Comparison of ENCODE assay signal across 34 mouse cellular contexts in the genomic region with DNA sequence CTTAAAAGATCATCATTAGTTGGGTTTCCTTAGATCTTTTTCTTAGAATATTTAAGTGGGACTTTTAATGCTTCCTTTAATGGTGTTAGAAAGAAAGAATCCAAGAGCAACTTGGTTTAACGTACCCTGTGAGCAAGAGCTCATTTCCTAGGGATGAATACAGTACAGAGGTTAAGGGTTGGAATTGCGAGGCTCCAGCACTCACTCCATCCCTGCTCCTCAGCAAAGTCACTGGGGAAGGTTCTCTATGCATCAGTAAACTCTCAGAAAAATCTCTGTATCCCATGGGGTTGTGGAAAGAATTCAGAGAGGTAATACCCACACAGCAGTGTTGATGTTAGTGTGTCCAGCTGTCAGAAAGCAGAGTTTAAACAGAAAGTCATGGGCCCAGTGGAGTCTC. TPM values are rescaled to one million over a fixed set of nuclear protein-coding genes. Genes with fewer than 3 reads are reported as not detected.
A peak's percentile ranks its signal among the peaks of the same experiment; 100 is the strongest.
DNase-seq lines count a peak whose midpoint lies in the region; ATAC-seq and TF ChIP-seq lines count a peak whose summit lies in the region.
"Had no signal": no experiment of that assay in that cellular context is flagged by ENCODE, and none has a peak within 500 bp of the region (broad histone marks: within the 10 kb centered on the region; RNA-seq: fewer than 3 reads in every experiment).

No protein-coding gene starts in this region.

- no peak for DNase-seq in lung, postnatal 25 days (ENCODE audit: low spot score)
- peak; percentile 19 for DNase-seq in 3T3-L1 (ENCODE audit: low read depth, low spot score)
- no peak for DNase-seq in thymus, postnatal 10 days (ENCODE audit: low spot score in 2 of 2)
- DNase-seq in gastrocnemius, adult 2 months, result no peak
- DNase-seq: cerebellum, adult 11 months; cerebellum, adult 2 months; cerebellum, adult 9-11 months; cerebellum, postnatal 25 days; embryo, embryonic 11 days; forebrain, postnatal 0 days; gastrocnemius, postnatal 25 days; heart, adult 2 months had no signal

- TF ChIP-seq CTCF in gastrocnemius, adult 2 months (IDR thresholded peaks at IDR 0.05), result no peak

- no peak overlapping the region for H3K4me3 ChIP-seq in intestine, embryonic 16.5 days (ENCODE audit: low read length)
- H3K4me3 ChIP-seq in intestine, embryonic 15.5 days (replicated peaks), result no peak overlapping the region
- H3K4me3 ChIP-seq in lung, embryonic 15.5 days, result no peak overlapping the region
- no peak overlapping the region for H3K4me3 ChIP-seq in stomach, embryonic 15.5 days (replicated peaks)
- no peak overlapping the region for H3K4me3 ChIP-seq in gastrocnemius, adult 2 months
- H3K4me3 ChIP-seq: embryonic facial prominence, embryonic 10.5 days; embryonic facial prominence, embryonic 13.5 days; heart, adult 2 months; heart, embryonic 10.5 days; heart, embryonic 13.5 days; hindbrain, embryonic 12.5 days; hindbrain, embryonic 15.5 days had no signal

- peaks cover 3% of the 10 kb centered on the region; the same call in 1 of the 2 replicates for H3K4me1 ChIP-seq in intestine, embryonic 16.5 days (ENCODE audit: control insufficient read depth, insufficient read depth, low read length)
- H3K4me1 ChIP-seq in intestine, embryonic 15.5 days (replicated peaks), result no peaks in the 10 kb centered on the region
- H3K4me1 ChIP-seq in lung, embryonic 15.5 days, result peaks cover 27% of the 10 kb centered on the region
- H3K4me1 ChIP-seq in stomach, embryonic 15.5 days, result no peaks in the 10 kb centered on the region
- H3K4me1 ChIP-seq: hindbrain, embryonic 12.5 days; hindbrain, embryonic 15.5 days had no signal

- H3K4me2 ChIP-seq in intestine, embryonic 16.5 days (ENCODE audit: low read depth, low read length), result no peak overlapping the region
- H3K4me2 ChIP-seq in intestine, embryonic 15.5 days (replicated peaks), result no peak overlapping the region
- H3K4me2 ChIP-seq in lung, embryonic 15.5 days, result no peak overlapping the region
- no peak overlapping the region for H3K4me2 ChIP-seq in stomach, embryonic 15.5 days
- H3K4me2 ChIP-seq: embryonic facial prominence, embryonic 13.5 days; heart, embryonic 13.5 days; hindbrain, embryonic 12.5 days; hindbrain, embryonic 15.5 days had no signal

- no peak overlapping the region for H3K9ac ChIP-seq in intestine, embryonic 16.5 days (ENCODE audit: low read depth, low read length)
- H3K9ac ChIP-seq in intestine, embryonic 15.5 days, result no peak overlapping the region
- no peak overlapping the region for H3K9ac ChIP-seq in lung, embryonic 15.5 days
- no peak overlapping the region for H3K9ac ChIP-seq in stomach, embryonic 15.5 days
- H3K9ac ChIP-seq: embryonic facial prominence, embryonic 13.5 days; forebrain, postnatal 0 days; heart, embryonic 13.5 days; hindbrain, embryonic 12.5 days; hindbrain, embryonic 15.5 days had no signal

- H3K9me3 ChIP-seq in intestine, embryonic 16.5 days (ENCODE audit: control insufficient read depth, low read length), result no peaks in the 10 kb centered on the region
- no peaks in the 10 kb centered on the region for H3K9me3 ChIP-seq in intestine, embryonic 15.5 days
- H3K9me3 ChIP-seq in lung, embryonic 15.5 days, result no peaks in the 10 kb centered on the region
- H3K9me3 ChIP-seq in stomach, embryonic 15.5 days, result no peaks in the 10 kb centered on the region
- H3K9me3 ChIP-seq: embryonic facial prominence, embryonic 10.5 days; embryonic facial prominence, embryonic 13.5 days; heart, embryonic 10.5 days; heart, embryonic 13.5 days; hindbrain, embryonic 12.5 days; hindbrain, embryonic 15.5 days had no signal

- H3K36me3 ChIP-seq in intestine, embryonic 16.5 days (ENCODE audit: control insufficient read depth, insufficient read depth, low read length), result no peaks in the 10 kb centered on the region
- no peaks in the 10 kb centered on the region for H3K36me3 ChIP-seq in intestine, embryonic 15.5 days
- H3K36me3 ChIP-seq in lung, embryonic 15.5 days, result no peaks in the 10 kb centered on the region
- H3K36me3 ChIP-seq in stomach, embryonic 15.5 days, result no peaks in the 10 kb centered on the region
- H3K36me3 ChIP-seq: embryonic facial prominence, embryonic 10.5 days; embryonic facial prominence, embryonic 13.5 days; heart, embryonic 10.5 days; heart, embryonic 13.5 days; hindbrain, embryonic 12.5 days; hindbrain, embryonic 15.5 days had no signal

- intact Hi-C loops in gastrocnemius, adult 2 months (cut with DNase I), result no loop called here

- H3K27me3 ChIP-seq in intestine, embryonic 16.5 days (replicated peaks; ENCODE audit: control insufficient read depth, insufficient read depth, low read length), result no peaks in the 10 kb centered on the region
- H3K27me3 ChIP-seq in intestine, embryonic 15.5 days (replicated peaks), result no peaks in the 10 kb centered on the region
- no peaks in the 10 kb centered on the region for H3K27me3 ChIP-seq in lung, embryonic 15.5 days
- no peaks in the 10 kb centered on the region for H3K27me3 ChIP-seq in stomach, embryonic 15.5 days (replicated peaks)
- H3K27me3 ChIP-seq: embryonic facial prominence, embryonic 13.5 days; hindbrain, embryonic 12.5 days; hindbrain, embryonic 15.5 days had no signal

- ATAC-seq in intestine, embryonic 16.5 days, result peak; percentile 40; the same call in 1 of the 2 replicates
- no peak for ATAC-seq in intestine, embryonic 15.5 days
- ATAC-seq in lung, embryonic 15.5 days (ENCODE audit: borderline replicate concordance, extremely low read depth, low FRiP score, low TSS enrichment), result peak; percentile 52; the same call in 1 of the 2 replicates
- ATAC-seq in stomach, embryonic 15.5 days (ENCODE audit: insufficient read depth, low FRiP score, low read depth), result no peak
- ATAC-seq: CD4-positive, CD25-positive, alpha-beta regulatory T cell, adult 4 months; forebrain, embryonic 14.5 days; forebrain, postnatal 0 days had no signal

- 64% methylated on average over 2 of the region's 2 CpGs for WGBS in intestine, embryonic 16.5 days
- 61% methylated on average over 2 of the region's 2 CpGs for WGBS in intestine, embryonic 15.5 days
- 45% methylated on average over 2 of the region's 2 CpGs for WGBS in lung, embryonic 15.5 days
- WGBS in stomach, embryonic 15.5 days, result 61% methylated on average over 2 of the region's 2 CpGs

- no peak overlapping the region; the same call in 1 of the 2 replicates for H3K27ac ChIP-seq in intestine, embryonic 16.5 days (ENCODE audit: low read length)
- H3K27ac ChIP-seq in intestine, embryonic 15.5 days, result no peak overlapping the region
- H3K27ac ChIP-seq in lung, embryonic 15.5 days, result peak overlapping the region; percentile 72
- peak overlapping the region; percentile 35; the same call in 1 of the 2 replicates for H3K27ac ChIP-seq in stomach, embryonic 15.5 days
- H3K27ac ChIP-seq in gastrocnemius, adult 2 months, result no peak overlapping the region
- H3K27ac ChIP-seq: embryonic facial prominence, embryonic 10.5 days; embryonic facial prominence, embryonic 13.5 days; heart, adult 2 months; heart, embryonic 10.5 days; hindbrain, embryonic 12.5 days; hindbrain, embryonic 15.5 days had no signal

RNA-seq across cellular contexts. Expression of a gene that starts 13.3 kb away (rescaled TPM):
- polyA plus RNA-seq in intestine, embryonic 16.5 days (2015; fragmentation: Nextera tagmentation; extraction: Ambion mirVana), result 10.4 and 12.1 TPM in 2 replicates
- polyA plus RNA-seq in intestine, embryonic 15.5 days (2015; fragmentation: Nextera tagmentation; extraction: Ambion mirVana), result 8.6 and 10.3 TPM in 2 replicates
- polyA plus RNA-seq in lung, embryonic 15.5 days (2015; fragmentation: Nextera tagmentation; extraction: Ambion mirVana), result 19.1 and 24.7 TPM in 2 replicates
- 5.1 and 6.6 TPM in 2 replicates for polyA plus RNA-seq in stomach, embryonic 15.5 days (2015; fragmentation: Nextera tagmentation; extraction: Ambion mirVana)
- total RNA-seq in gastrocnemius, adult 2 months (2021), result 1 to 10 TPM; 1.0 to 1.8 TPM
- polyA plus RNA-seq: C2C12 had no signal

RNA-seq across cellular contexts. Expression of a gene that starts 38.5 kb away (rescaled TPM):
- polyA plus RNA-seq in intestine, embryonic 16.5 days (2015; fragmentation: Nextera tagmentation; extraction: Ambion mirVana), result 0.91 and 1.2 TPM in 2 replicates
- polyA plus RNA-seq in intestine, embryonic 15.5 days (2015; fragmentation: Nextera tagmentation; extraction: Ambion mirVana), result 0.97 and 1.00 TPM in 2 replicates
- polyA plus RNA-seq in lung, embryonic 15.5 days (2015; fragmentation: Nextera tagmentation; extraction: Ambion mirVana), result 0.92 and 1.3 TPM in 2 replicates
- 1.3 and 1.4 TPM in 2 replicates for polyA plus RNA-seq in stomach, embryonic 15.5 days (2015; fragmentation: Nextera tagmentation; extraction: Ambion mirVana)
- total RNA-seq in gastrocnemius, adult 2 months (2021), result not detected
- total RNA-seq: adrenal gland, adult 2 months; forebrain, postnatal 0 days; gastrocnemius, postnatal 25 days; MEL had no signal
- polyA plus RNA-seq: adrenal gland, adult 2 months; C2C12; cerebellum, adult 2 months; frontal cortex, adult 2 months had no signal

RNA-seq across cellular contexts. Expression of a gene that starts 54.8 kb away (rescaled TPM):
- not detected in 2 replicates for polyA plus RNA-seq in intestine, embryonic 16.5 days (2015; fragmentation: Nextera tagmentation; extraction: Ambion mirVana)
- not detected in 2 replicates for polyA plus RNA-seq in intestine, embryonic 15.5 days (2015; fragmentation: Nextera tagmentation; extraction: Ambion mirVana)
- polyA plus RNA-seq in lung, embryonic 15.5 days (2015; fragmentation: Nextera tagmentation; extraction: Ambion mirVana), result 0.21 and 0.29 TPM in 2 replicates
- 8.0 and 13.0 TPM in 2 replicates for polyA plus RNA-seq in stomach, embryonic 15.5 days (2015; fragmentation: Nextera tagmentation; extraction: Ambion mirVana)
- not detected for total RNA-seq in gastrocnemius, adult 2 months (2021)
- total RNA-seq: adrenal gland, adult 2 months; adrenal gland, postnatal 14 days; adrenal gland, postnatal 4 days; forebrain, postnatal 0 days; gastrocnemius, adult 8-10 months; gastrocnemius, postnatal 25 days; heart, adult 2 months; heart, postnatal 25 days; hematopoietic stem cell, adult 5-6 weeks; MEL had no signal
- polyA plus RNA-seq: adrenal gland, adult 2 months; C2C12; CD4-positive, CD25-positive, alpha-beta regulatory T cell, adult 4 months; cerebellum, adult 2 months; forebrain, embryonic 11.5 days; forebrain, embryonic 14.5 days; forebrain, postnatal 0 days; frontal cortex, adult 2 months; heart, adult 2 months; heart, embryonic 13.5 days; hindbrain, embryonic 12.5 days had no signal

Comparison
In these comparisons a context has a peak if more than half of its experiments do, and no peak if none do; other contexts are left out.
1. ATAC-seq: peak in intestine, embryonic 16.5 days (single experiment) and lung, embryonic 15.5 days (single experiment); none in intestine, embryonic 15.5 days (single experiment) and stomach, embryonic 15.5 days (single experiment).
2. H3K27ac ChIP-seq: peak in lung, embryonic 15.5 days (single experiment) and stomach, embryonic 15.5 days (single experiment); none in intestine, embryonic 16.5 days (single experiment), intestine, embryonic 15.5 days (single experiment) and gastrocnemius, adult 2 months (single experiment).